Mouse (Mus musculus): Measurements from ENCODE around the gene Fhad1.

Fhad1 gene

GRCm38 (mm10) chr4:141931526-141931925, 83.4 kb downstream of the Fhad1 start:
- DNase-seq (ENCODE audit: low read depth), result no peak

GRCm38 (mm10) chr4:141930001-141930400, 84.9 kb downstream of the Fhad1 start:
- no peak for DNase-seq (ENCODE audit: low read depth)

- no peak for DNase-seq (ENCODE audit: low read depth)
These were observed 86.0 kb downstream of the Fhad1 start for GRCm38 (mm10) chr4:141928881-141929281.

- no peak for DNase-seq (ENCODE audit: low read depth)
These were observed 89.0 kb downstream of the Fhad1 start for GRCm38 (mm10) chr4:141925781-141926345.

- no peak for DNase-seq (ENCODE audit: low read depth)
These were observed 90.9 kb downstream of the Fhad1 start for GRCm38 (mm10) chr4:141923961-141924360.

GRCm38 (mm10) chr4:141920391-141920790, 94.5 kb downstream of the Fhad1 start:
- DNase-seq (ENCODE audit: low read depth), result no peak

- DNase-seq (ENCODE audit: low read depth), result no peak
These were observed 97.0 kb downstream of the Fhad1 start for GRCm38 (mm10) chr4:141917735-141918419.

GRCm38 (mm10) chr4:141914040-141914439, 100.8 kb downstream of the Fhad1 start:
- no peak for DNase-seq (ENCODE audit: low read depth)

- DNase-seq (ENCODE audit: low read depth), result no peak
These were observed 101.5 kb downstream of the Fhad1 start for GRCm38 (mm10) chr4:141913201-141913993.

- DNase-seq (ENCODE audit: low read depth), result no peak
These were observed 110.2 kb downstream of the Fhad1 start for GRCm38 (mm10) chr4:141904710-141905109.

GRCm38 (mm10) chr4:141902479-141902858, 112.4 kb downstream of the Fhad1 start:
- no peak for DNase-seq (ENCODE audit: low read depth)

- DNase-seq (ENCODE audit: low read depth), result no peak
These were observed 113.0 kb downstream of the Fhad1 start for GRCm38 (mm10) chr4:141901711-141902478.

- no peak for DNase-seq (ENCODE audit: low read depth)
These were observed 114.5 kb downstream of the Fhad1 start for GRCm38 (mm10) chr4:141900421-141900820.

- DNase-seq (ENCODE audit: low read depth), result no peak
These were observed 114.9 kb downstream of the Fhad1 start for GRCm38 (mm10) chr4:141899936-141900335.

GRCm38 (mm10) chr4:141898905-141899304, 116.0 kb downstream of the Fhad1 start:
- no peak for DNase-seq (ENCODE audit: low read depth)

- no peak for DNase-seq (ENCODE audit: low read depth)
These were observed 117.0 kb downstream of the Fhad1 start for GRCm38 (mm10) chr4:141897838-141898237.

GRCm38 (mm10) chr4:141897225-141897624, 117.7 kb downstream of the Fhad1 start:
- DNase-seq (ENCODE audit: low read depth), result no peak

GRCm38 (mm10) chr4:141895772-141896171, 119.1 kb downstream of the Fhad1 start:
- no peak for DNase-seq (ENCODE audit: low read depth)

- DNase-seq (ENCODE audit: low read depth), result no peak
These were observed 121.6 kb downstream of the Fhad1 start for GRCm38 (mm10) chr4:141893157-141893784.

GRCm38 (mm10) chr4:141886385-141886968, 128.4 kb downstream of the Fhad1 start:
- DNase-seq (ENCODE audit: low read depth), result no peak

- no peak for DNase-seq (ENCODE audit: low read depth)
These were observed 129.4 kb downstream of the Fhad1 start for GRCm38 (mm10) chr4:141885451-141885850.
